Mouse (Mus musculus) brain, adult 2 months (tissue): ENCODE measurements at regions not wholly inside any gene's neighbourhood (a gene's known extent, or its start where the extent isn't known, plus 50 kb on each side); places are given as distances from the start of the nearest gene placed in this dataset.

Source experiments
- DNase-seq: peaks from one replicate; pipeline ENCODE4 v3.0.0; 2011; ENCODE audit warnings: low read depth, low spot score

DNA sequence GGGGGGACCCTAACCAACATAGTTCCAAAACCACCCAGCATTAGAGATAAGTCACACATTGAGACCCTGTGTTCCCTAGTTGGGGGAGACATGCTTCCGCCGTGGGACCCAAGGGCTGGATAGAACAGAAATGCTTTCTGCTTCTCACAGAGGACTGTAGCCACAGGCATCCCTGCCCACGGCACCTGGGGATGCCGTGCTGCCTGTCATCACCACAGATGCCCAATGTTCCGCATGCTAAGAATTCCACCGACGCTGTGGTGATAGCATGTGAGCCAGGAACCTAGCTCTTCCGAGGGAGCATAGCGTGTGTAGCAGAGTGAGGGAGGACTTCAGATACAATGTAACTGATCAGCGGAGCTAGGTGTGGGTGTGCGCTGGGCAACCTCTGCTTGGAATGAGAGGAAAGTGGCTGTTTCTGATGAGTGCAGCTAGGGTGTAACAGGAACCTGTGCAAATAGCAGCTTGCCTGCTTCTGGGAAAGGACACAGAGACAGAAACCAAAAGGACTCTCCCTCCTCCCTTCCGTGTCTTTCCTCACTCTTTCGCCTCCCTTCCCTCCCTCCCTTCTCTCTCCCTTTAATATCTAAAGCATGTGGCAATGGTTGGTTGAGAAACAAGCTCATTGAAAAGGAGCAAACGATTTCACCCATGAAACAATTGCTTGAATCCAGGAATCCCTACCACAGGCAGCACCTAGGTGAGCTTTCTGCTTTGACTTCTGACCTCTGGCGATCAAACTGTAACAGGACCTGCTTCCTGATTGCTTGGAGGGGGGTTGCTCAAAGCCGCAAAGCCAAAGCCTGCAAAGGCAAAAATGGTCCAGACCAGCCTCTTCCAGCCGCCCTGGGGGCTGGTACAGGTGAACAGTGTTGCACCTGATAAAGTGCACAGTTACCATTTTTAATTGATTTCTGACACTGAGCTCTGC, 102.3 kb downstream of the Gm26897 start:
- DNase-seq: peak; percentile 61

DNA sequence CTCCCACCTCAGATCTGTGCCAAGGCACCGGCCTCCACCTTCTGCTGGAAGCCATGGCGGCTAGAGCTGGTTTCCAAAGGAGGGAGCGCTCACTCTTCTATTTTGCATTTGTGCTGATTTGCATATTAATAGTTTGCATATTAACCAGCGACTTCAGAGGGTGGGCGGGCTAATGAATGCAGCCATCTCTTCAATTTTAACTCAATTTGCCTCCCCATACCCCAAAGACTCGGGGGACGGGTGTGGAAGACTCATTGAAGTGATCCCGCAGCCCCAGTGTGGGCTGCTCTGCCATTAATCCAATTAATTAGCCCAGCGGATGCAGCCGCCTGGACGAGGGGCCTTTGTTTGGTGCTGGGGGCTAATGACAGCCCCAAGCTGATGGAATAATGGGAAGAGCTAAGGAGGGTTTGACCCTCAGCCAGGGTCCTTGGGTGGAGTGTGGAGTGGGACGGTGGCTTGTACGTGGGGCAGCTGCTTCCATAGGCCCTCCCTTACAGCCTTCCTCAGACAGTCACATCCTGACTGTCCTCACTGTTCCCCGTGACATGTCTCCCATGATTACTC, 103.0 kb downstream of the Gm26897 start:
- peak; percentile 15 for DNase-seq

DNA sequence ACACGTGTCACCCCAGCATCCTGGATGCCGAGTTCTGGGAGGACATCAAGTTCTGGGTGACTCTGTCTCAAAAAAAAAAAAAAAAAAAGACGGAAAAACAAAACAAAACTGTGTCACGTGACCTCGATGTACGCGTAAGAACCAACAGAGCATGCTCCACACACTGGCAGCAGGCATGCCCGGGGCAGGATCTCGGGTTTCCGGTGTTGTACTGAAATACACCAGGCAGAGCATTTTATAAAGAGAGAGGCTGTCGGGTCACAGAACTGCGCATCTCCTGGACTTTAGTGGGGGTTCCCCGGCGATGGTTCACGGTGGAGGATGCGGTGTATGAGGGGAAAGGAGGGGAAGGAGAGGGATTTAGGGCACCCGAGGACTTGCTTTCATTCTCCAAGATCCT, 108.7 kb downstream of the Gm26897 start:
- DNase-seq: peak; percentile 15

DNA sequence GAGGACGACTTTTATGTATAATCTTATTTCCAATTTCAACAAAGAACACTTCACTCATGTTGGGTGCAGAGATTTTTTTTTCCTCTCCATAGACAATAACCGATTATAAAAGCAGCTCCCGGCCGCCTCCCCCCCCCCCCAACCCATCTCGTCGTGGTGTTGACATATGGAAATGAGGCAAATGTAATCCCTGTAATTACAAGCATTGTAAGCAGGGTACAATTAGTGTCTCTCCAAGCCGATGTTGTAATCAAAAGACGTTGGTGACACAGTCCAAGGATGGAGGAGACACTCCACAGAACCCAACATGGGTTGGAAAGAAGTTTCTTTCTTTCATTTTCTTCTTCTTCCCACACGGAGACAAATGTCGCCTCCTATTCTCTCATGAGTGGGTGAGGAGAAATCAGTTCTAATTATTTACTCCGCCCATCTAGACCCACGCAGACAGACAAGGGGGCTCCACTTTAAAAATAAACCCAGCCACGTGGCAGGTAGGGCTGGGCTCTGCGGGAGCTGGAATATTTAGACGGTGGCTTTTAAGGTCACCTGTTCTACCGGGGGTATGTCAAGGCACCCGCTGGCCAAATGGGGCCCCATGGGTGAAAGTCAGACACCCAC, 110.0 kb downstream of the Gm26897 start:
- peak; percentile 21 for DNase-seq

DNA sequence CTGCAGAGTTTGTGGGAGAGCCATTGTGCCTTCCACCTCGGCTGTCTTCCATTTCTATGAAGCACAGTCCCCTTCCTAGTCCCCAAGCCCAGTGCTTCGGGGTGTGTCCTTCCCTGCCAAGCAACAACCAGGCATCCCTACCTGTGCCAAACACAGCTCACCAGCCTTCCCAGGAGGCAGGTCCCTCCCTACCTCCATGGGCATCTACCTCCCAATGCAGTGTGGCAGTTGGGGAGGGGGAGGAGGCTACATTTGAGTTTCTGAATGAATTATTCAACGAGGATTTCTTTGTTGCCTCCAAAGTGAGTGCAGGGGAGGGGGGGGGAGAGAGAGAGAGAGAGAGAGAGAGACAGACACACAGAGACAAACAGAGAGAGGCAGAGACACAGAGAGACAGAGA, 110.8 kb downstream of the Gm26897 start:
- DNase-seq: no peak

DNA sequence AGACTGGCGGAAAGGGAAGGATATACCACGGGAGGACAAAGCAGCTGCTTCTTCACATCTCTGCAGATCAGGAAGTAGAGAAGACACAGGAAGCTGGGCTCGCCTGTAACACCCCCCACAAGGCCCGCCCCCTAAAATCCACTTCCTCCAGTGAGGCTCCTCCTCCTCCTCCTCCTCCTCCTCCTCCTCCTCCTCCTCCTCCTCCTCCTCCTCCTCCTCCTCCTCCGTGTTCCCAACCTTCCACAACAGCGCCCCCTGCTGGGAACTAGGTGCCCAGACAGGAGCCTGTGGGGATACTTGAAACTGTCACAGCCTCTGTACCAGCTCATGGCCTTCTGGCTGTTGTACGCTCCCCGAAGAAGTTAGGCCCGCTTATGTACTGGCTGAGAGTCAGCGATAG, 115.2 kb downstream of the Gm26897 start:
- DNase-seq: no peak

DNA sequence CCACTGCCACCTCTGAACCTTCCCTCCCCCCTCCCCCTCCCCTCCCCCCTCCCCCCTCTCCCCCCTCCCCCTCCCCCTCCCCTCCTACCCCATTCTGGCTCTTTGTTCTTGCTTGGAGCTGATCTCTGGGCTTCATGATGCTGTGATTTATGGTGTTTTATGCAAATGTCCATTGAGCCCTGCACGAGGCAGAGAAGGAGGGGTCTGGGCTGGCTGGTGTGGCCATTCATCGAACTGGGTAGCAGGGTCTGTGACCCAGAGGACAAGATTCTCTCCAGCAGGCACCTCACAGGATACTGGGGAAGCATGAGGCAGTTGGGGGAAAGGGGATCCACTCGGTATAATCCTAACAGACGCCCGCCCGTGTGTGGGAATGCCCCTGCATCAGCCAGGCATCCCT, 119.0 kb downstream of the Gm26897 start:
- no peak for DNase-seq

DNA sequence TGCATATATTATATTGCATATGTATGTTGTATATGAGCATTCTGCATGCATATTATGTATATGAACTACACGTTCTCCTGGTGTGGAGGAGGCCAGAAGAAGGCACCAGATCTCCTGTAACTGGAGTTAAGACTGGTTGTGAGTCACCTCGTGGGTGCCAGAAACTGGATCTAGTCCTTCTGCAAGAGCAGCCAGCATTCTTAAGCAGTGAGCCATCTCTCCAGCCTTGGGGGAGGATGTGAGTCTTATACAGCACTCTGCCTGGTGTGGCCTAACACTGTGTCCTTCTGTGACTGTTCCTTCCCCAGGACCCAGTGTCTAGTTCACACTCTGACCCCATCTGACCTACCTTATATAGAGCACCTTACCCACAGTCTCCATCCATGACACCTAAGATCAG, 121.6 kb downstream of the Gm26897 start:
- peak; percentile 20 for DNase-seq

DNA sequence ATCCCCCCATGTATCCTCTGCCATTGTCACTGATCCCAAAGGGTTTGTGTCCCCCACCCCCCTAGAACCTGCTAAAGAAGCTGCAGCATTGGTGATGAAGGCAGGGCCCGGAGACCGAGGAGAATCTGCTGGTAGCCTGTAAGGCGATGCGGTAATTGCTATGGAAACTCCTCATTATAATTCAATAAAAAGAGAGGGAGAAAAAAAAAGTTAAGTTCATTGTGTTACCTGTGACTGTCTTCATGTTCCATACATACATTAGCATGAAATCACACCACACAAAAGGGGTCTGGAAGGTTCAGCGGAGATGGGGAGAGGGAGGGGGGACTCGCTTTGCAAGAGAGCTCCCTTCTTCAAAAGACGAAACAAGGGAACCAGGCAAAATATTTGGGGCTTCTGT, 123.5 kb downstream of the Gm26897 start:
- no peak for DNase-seq

DNA sequence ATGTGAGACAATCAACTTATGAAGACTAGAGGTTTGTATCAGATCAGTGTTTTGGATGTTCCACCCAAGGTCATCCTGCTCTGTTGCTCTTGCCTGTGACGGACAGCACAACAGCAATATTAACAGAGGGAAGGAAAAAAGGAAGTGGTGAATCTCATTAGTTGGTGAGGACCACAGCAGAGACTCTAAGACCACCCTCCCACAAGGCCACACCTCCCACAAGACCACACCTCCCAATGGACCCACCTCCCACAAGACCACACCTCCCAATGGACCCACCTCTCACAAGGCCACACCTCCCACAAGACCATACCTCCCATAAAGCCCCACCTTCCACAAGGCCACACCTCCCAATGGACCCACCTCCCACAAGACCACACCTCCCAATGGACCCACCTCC, 126.7 kb downstream of the Gm26897 start:
- DNase-seq: no peak

DNA sequence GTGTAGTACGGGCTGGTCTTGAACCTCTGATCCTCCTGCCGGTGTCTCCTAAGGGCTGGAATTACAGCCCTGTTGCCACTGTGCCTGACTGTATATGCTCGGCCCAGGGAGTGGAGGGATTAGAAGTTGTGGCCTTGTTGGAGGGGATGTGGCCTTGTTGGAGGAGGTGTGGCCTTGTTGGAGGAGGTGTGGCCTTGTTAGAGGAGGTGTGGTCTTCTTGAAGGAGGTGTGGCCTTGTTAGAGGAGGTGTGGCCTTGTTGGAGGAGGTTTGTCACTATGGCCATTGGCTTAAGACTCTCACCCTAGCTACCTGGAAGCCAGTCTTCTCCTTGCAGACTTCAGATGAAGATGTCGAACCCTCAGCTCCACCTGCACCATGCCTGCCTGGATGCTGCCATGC, 128.6 kb downstream of the Gm26897 start:
- no peak for DNase-seq

DNA sequence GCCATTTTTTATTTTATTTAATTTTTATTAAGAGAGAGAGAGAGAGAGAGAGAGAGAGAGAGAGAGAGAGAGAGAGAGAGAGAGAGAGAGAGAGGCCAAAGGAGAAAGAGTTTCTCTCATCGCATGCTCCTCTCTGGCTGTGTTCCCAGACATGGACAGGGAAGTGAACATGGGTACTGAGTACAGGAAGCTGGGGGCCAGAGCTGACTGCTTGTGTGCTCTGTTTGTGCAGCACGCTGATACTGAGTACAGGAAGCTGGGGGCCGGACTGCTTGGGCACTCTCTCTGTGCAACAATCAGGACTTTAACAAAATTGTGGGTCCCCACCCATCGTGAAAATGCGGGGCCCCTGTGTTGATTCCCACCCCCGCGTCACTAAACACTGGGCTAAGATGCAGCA, 130.2 kb downstream of the Gm26897 start:
- DNase-seq: no peak

DNA sequence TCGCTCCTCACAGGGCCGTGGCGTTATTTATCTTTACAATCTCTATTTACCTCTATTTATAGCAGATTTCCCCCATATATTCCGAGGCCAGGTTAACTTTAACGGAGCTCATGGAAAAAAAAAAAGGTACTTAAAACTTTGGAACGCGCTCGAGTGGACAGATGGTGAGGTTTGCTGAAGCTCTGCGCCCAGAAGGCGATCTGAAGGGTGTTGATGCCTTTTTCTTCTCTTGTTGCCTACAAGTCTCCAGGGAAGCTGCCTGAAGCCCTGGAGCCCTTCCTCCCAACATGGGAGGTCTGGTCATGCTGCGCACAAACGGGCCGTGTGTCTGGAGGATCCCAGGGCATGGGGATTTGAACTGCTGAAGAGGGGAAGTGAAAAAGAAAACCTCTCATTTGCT, 130.9 kb downstream of the Gm26897 start:
- peak; percentile 73 for DNase-seq

DNA sequence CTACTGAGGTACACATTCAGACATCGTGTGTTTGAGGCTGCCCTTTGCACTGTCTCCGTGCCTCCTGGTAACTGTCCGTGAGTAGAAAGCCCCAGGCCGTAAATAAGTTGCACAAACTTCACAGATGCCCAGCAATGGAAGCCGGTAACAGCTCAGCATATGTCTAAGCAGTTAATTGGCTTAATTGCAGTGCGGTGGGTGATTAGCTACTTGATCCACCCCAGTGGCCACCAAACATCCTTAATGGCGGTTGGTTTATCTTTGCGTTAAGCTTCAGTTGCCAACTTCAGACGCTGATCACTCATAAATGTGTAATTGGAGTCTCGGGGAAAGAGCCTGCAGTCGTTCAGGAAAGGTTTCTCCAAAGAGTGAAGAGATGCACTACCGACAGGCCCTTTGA, 135.3 kb downstream of the Gm26897 start:
- no peak for DNase-seq

DNA sequence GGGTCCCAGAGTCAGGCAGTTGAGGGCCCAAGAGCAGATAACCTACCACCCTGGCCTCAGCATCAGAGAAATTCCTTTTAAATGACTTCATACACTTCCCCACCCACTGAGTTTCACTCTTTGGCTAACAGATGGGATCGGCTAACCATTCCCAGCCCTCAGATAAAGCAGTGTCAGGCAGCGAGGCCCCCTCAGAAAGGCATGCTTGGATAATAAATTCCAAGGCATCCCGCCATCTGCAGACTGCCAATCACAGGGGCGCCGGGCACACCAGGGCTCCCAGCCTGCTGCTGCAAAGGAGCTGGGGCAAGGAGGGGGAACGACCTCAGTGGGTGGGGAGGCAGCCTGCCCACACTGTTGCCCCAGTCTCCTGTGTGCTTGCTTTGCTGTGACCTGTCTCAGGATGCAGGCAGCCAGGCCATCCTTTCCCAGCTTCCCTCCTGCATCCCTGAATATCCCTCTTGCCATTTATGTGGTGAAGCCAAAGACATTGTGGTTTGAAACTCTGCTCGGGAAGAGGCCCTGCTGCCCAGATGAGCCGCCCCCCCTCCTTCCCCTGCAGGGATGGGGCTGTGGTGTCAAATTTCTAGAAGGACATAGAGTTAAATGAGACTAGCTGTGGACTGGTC, 143.6 kb downstream of the Gm26897 start:
- DNase-seq: peak; percentile 3

DNA sequence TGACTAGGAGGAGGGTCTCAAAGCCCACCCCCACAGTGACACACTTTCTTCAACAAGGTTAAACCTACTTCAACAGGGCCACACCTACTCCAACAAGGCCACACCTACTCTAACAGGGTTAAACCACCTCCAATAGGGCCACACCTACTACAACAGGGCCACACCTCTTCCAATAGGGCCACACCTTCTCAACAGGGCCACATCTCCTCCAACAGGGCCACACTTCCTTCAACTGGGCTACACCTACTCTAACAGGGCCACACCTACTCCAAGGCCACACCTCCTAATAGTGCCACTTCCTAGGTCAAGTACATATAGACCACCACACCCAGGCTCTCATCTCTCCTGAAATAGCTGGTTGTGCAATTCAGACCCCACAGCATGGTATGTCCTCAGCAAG, 145.3 kb downstream of the Gm26897 start:
- DNase-seq: no peak

DNA sequence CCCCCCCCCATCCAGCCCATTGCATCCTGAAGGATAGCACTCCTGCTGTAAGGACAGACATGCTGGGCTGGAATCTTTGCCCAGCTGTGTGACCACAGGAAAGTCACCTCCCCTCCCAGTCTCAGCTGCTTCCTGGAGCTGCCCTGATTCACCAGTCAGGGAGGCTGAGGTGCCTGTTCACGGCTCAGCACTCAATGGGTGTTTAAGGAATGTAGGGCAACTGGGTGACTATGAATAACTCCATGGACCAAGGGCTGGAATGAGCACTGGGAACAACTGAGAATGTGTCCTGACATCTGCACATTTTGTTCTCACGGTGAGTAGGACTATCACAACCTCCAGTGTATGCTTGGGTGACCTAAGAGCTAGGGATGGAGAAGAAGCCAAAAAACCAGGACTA, 146.5 kb downstream of the Gm26897 start:
- DNase-seq: peak; percentile 26

DNA sequence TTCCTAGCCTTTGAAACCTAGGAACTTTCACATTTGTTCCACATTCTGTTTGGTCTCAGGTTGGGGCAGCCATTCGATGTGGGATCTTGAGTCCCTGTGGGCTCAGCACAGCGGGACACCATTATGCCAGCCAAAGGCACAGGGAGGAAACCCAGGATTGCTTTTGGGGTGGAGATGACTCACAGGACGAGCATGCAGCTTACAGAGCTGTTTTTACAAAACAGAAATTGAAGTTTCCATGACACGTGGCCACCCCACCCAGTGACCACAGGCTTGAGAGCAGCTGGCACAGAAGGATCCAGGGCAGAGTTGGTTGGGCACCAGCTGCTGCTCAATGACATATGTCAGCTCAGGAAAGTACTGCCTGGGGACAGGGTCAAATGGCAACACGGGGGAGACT, 147.8 kb downstream of the Gm26897 start:
- DNase-seq: peak; percentile 26

DNA sequence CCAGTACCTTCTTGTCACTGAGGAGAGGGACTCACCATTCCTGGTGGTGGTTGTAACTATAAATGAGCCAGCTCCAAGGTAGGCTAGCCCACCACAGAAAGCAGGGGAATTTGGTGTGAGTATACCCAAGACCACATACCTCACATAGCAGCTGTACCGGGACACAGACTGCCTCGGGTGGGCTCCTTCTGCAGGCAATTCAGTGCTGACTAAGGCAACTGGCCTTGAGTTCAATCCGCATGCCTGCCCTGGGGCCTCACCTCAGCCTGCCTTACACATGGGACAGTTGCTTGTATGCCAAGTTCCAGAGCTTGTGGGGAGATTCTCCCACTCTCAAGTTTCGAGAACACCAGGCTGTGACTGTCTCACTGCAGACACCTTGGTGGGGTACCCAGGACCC, 153.6 kb downstream of the Gm26897 start:
- no peak for DNase-seq

DNA sequence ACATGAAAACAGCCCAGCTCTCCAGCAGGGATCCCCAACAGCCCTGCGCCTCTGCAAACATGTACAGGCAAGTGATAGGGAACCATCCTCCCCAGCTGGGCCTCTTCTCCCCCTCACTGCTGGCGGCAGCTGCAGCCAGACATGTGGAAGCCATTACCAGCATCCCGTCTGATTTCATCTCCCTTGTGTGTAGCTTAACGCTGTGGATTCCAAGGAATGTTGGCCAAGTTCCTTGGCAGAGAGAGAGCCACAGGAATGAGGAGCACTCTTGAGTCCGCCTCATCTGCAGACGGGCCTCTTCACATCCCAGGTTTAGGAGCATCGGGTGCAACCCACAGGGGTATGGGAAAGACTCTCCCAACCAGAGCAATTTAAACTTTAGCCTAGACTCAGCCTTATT, 157.1 kb downstream of the Gm26897 start:
- DNase-seq: peak; percentile 68

DNA sequence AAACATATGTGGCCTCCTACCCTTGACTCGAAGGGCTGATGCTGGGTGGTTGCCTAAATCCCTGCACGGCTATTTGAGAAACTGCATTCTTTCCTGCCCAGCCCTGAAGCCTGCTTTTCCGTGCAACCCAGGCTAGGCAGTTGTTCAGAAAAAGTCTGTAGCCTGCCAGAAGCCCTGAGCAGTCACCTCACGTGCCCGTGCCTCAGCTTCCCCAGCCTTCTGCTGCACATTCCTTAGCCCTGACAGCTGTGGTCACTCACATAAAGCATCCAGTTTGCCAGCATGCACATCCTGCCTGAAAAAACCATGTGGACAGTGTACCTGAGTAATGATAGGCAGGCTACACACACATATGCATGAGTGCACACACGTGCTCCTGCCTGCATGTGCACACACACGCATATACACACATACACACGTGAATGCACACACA, 157.6 kb downstream of the Gm26897 start:
- no peak for DNase-seq

DNA sequence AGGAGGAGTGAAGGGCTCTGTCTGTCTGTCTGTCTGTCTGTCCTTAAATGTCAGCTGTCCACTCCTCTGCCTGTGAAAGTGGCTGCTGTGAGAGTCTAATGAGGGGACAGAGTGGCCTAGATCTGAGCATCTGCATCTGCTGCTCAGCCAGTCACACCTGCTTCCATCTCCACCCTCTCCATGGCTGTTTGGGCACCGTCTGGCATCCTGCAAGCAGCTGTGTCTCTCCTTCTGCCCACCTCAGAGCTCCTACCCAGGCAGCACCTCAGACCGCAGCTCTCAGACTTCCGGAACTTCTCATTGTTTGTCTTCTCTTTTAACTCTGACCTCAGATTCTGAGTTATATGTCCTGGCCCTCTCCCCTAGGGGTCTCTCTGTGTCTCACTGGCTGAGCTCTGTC, 159.2 kb downstream of the Gm26897 start:
- DNase-seq: no peak
